Mouse (Mus musculus): Measurements from ENCODE around the gene Ttc28. TPM values are rescaled to one million over a fixed set of nuclear protein-coding genes. Genes with fewer than 3 reads are reported as not detected.
A peak's percentile ranks its signal among the peaks of the same experiment; 100 is the strongest.

The Ttc28 gene
- polyA plus RNA-seq, 1 experiment from 2014 or later, result 5.7 TPM

GRCm38 (mm10) chr5:111262574-111263239 is 383.1 kb downstream of the Ttc28 start:
- ATAC-seq (replicated peaks; ENCODE audit: low FRiP score) (peak; percentile 40), DNase-seq (ENCODE audit: low spot score) (no peak)
- Histone ChIP-seq H3K9me3 (ENCODE audit: control insufficient read depth, low read length) (no peaks in the 10 kb centered on the region), H3K4me1 (replicated peaks; ENCODE audit: control insufficient read depth, insufficient read depth, low read length) (peaks cover 22% of the 10 kb centered on the region), H3K4me2 (peak overlapping the region; percentile 23; the same call in 1 of the 2 replicates), H3K27ac (ENCODE audit: low read depth, low read length) (peak overlapping the region; percentile 57), H3K27me3 (replicated peaks; ENCODE audit: control insufficient read depth, insufficient read depth, low read length) (no peaks in the 10 kb centered on the region), H3K9ac (ENCODE audit: low read depth, low read length) (no peak overlapping the region), H3K4me3 (ENCODE audit: low read depth, low read length) (no peak overlapping the region), H3K36me3 (ENCODE audit: control insufficient read depth, insufficient read depth, low read length) (peaks cover 6% of the 10 kb centered on the region)
- WGBS, result 32% methylated on average over 11 of the region's 11 CpGs

DNA sequence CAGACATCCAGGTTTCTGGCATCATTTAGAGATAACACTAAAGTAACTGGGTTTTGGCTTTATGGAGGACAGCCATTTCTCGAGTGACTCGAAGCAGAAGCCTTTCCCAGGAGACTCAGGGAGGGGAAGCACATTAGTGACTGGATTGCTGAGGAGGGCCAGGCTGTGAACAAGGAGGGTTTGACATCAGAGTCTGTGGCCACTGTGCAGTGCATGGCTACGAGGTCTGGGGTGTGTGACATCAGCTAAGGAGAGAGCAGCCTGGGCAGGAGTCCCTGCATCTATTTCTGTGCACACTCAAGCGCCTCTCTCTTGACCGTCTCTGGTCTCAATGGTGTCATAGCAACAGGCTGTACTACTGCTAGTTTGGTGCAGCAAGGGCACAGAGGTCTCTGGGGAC is 383.8 kb downstream of the Ttc28 start:
- no peak for ATAC-seq (replicated peaks; ENCODE audit: low FRiP score)
- Histone ChIP-seq H3K9ac (ENCODE audit: low read depth, low read length) (no peak overlapping the region), H3K4me2 (no peak overlapping the region), H3K36me3 (ENCODE audit: control insufficient read depth, insufficient read depth, low read length) (peaks cover 6% of the 10 kb centered on the region), H3K4me3 (ENCODE audit: low read depth, low read length) (no peak overlapping the region), H3K27me3 (replicated peaks; ENCODE audit: control insufficient read depth, insufficient read depth, low read length) (no peaks in the 10 kb centered on the region), H3K9me3 (ENCODE audit: control insufficient read depth, low read length) (no peaks in the 10 kb centered on the region), H3K4me1 (replicated peaks; ENCODE audit: control insufficient read depth, insufficient read depth, low read length) (peaks cover 22% of the 10 kb centered on the region), H3K27ac (ENCODE audit: low read depth, low read length) (no peak overlapping the region)
- DNase-seq (ENCODE audit: low spot score), result no peak
- 41% methylated on average over 5 of the region's 5 CpGs for WGBS

- no peak overlapping the region for H3K27ac ChIP-seq (ENCODE audit: low read depth, low read length)
- H3K9me3 ChIP-seq (ENCODE audit: control insufficient read depth, low read length), result no peaks in the 10 kb centered on the region
- H3K27me3 ChIP-seq (replicated peaks; ENCODE audit: control insufficient read depth, insufficient read depth, low read length), result no peaks in the 10 kb centered on the region
- DNase-seq (ENCODE audit: low spot score) (no peak), ATAC-seq (replicated peaks; ENCODE audit: low FRiP score) (no peak)
- H3K36me3 ChIP-seq (ENCODE audit: control insufficient read depth, insufficient read depth, low read length), result peaks cover 6% of the 10 kb centered on the region
- H3K9ac ChIP-seq (ENCODE audit: low read depth, low read length), result no peak overlapping the region
- WGBS, result 80% methylated on average over 7 of the region's 7 CpGs
- H3K4me3 ChIP-seq (ENCODE audit: low read depth, low read length), result no peak overlapping the region
- no peak overlapping the region for H3K4me2 ChIP-seq
- peaks cover 22% of the 10 kb centered on the region for H3K4me1 ChIP-seq (replicated peaks; ENCODE audit: control insufficient read depth, insufficient read depth, low read length)
Observed at GRCm38 (mm10) chr5:111264488-111264887, 384.9 kb downstream of the Ttc28 start.

DNA sequence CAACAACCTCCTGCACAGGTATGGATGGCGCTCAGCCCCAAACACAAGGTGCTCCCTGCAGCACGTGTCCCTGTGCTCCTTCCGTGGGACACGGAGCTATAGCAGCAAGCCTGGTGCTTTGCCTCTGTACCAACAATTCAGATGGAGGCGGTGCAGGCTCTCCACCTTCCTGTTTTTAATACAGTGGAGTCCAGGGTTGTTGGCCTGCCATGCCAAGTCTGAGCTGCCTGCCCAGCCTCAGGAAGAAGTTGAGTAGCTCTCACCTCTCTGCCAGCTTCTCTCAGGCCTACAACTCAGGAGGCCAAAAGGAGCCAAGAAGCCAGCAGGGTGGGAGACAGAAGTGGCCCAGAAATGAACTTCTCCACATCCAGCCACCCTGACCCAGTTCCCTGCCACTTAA is 387.1 kb downstream of the Ttc28 start:
- H3K4me2 ChIP-seq, result no peak overlapping the region
- WGBS, result 84% methylated on average over 5 of the region's 5 CpGs
- no peaks in the 10 kb centered on the region for H3K27me3 ChIP-seq (replicated peaks; ENCODE audit: control insufficient read depth, insufficient read depth, low read length)
- H3K27ac ChIP-seq (ENCODE audit: low read depth, low read length), result no peak overlapping the region
- no peak for DNase-seq (ENCODE audit: low spot score)
- ATAC-seq (replicated peaks; ENCODE audit: low FRiP score), result no peak
- H3K9me3 ChIP-seq (ENCODE audit: control insufficient read depth, low read length), result no peaks in the 10 kb centered on the region
- H3K4me1 ChIP-seq (replicated peaks; ENCODE audit: control insufficient read depth, insufficient read depth, low read length), result peaks cover 20% of the 10 kb centered on the region
- peaks cover 6% of the 10 kb centered on the region for H3K36me3 ChIP-seq (ENCODE audit: control insufficient read depth, insufficient read depth, low read length)
- H3K4me3 ChIP-seq (ENCODE audit: low read depth, low read length), result no peak overlapping the region
- H3K9ac ChIP-seq (ENCODE audit: low read depth, low read length), result no peak overlapping the region

GRCm38 (mm10) chr5:111267100-111267499 is 387.5 kb downstream of the Ttc28 start:
- H3K36me3 ChIP-seq (ENCODE audit: control insufficient read depth, insufficient read depth, low read length), result peaks cover 6% of the 10 kb centered on the region
- no peak overlapping the region for H3K4me3 ChIP-seq (ENCODE audit: low read depth, low read length)
- H3K27me3 ChIP-seq (replicated peaks; ENCODE audit: control insufficient read depth, insufficient read depth, low read length), result no peaks in the 10 kb centered on the region
- DNase-seq (ENCODE audit: low spot score), result no peak
- no peak for ATAC-seq (replicated peaks; ENCODE audit: low FRiP score)
- H3K4me1 ChIP-seq (replicated peaks; ENCODE audit: control insufficient read depth, insufficient read depth, low read length), result peaks cover 15% of the 10 kb centered on the region
- no peak overlapping the region for H3K9ac ChIP-seq (ENCODE audit: low read depth, low read length)
- H3K4me2 ChIP-seq, result no peak overlapping the region
- H3K9me3 ChIP-seq (ENCODE audit: control insufficient read depth, low read length), result no peaks in the 10 kb centered on the region
- 39% methylated on average over 3 of the region's 3 CpGs for WGBS
- H3K27ac ChIP-seq (ENCODE audit: low read depth, low read length), result no peak overlapping the region

DNA sequence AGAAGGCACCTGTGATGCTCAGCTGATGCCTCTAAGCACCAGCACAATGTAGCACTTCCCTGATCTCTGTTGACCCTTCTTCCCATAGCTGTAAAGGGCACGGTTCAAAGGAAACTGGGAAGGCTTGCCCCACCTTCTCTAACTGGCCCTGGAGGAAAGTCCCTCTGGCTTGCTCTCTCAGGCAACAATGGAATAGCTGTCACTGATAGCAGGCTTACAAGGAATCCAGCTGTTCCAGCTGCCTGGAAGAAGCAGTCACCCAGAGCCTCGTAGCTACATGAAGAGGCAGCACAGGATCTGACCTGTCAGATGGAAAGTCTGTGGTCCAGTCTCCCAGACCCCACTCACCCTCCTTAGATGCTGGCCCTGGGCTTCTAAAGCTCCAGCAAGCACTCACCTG is 389.2 kb downstream of the Ttc28 start:
- Histone ChIP-seq H3K9ac (ENCODE audit: low read depth, low read length) (no peak overlapping the region), H3K27me3 (replicated peaks; ENCODE audit: control insufficient read depth, insufficient read depth, low read length) (no peaks in the 10 kb centered on the region), H3K4me3 (ENCODE audit: low read depth, low read length) (no peak overlapping the region), H3K27ac (ENCODE audit: low read depth, low read length) (no peak overlapping the region), H3K9me3 (ENCODE audit: control insufficient read depth, low read length) (no peaks in the 10 kb centered on the region), H3K4me2 (no peak overlapping the region), H3K36me3 (ENCODE audit: control insufficient read depth, insufficient read depth, low read length) (peaks cover 6% of the 10 kb centered on the region), H3K4me1 (replicated peaks; ENCODE audit: control insufficient read depth, insufficient read depth, low read length) (no peaks in the 10 kb centered on the region)
- ATAC-seq (replicated peaks; ENCODE audit: low FRiP score) (no peak), DNase-seq (ENCODE audit: low spot score) (no peak)
- WGBS, result 52% methylated on average over 2 of the region's 2 CpGs

- whole genome bisulfite sequencing, result 67% methylated on average over 6 of the region's 6 CpGs
- no peak overlapping the region for H3K4me2 ChIP-seq
- H3K36me3 ChIP-seq (ENCODE audit: control insufficient read depth, insufficient read depth, low read length), result peaks cover 6% of the 10 kb centered on the region
- no peaks in the 10 kb centered on the region for H3K4me1 ChIP-seq (replicated peaks; ENCODE audit: control insufficient read depth, insufficient read depth, low read length)
- no peaks in the 10 kb centered on the region for H3K9me3 ChIP-seq (ENCODE audit: control insufficient read depth, low read length)
- DNase-seq (ENCODE audit: low spot score) (peak; percentile 70), ATAC-seq (replicated peaks; ENCODE audit: low FRiP score) (peak; percentile 32; the same call in 1 of the 2 replicates)
- H3K27me3 ChIP-seq (replicated peaks; ENCODE audit: control insufficient read depth, insufficient read depth, low read length), result no peaks in the 10 kb centered on the region
- H3K9ac ChIP-seq (ENCODE audit: low read depth, low read length), result no peak overlapping the region
- H3K4me3 ChIP-seq (ENCODE audit: low read depth, low read length), result no peak overlapping the region
- H3K27ac ChIP-seq (ENCODE audit: low read depth, low read length), result no peak overlapping the region
Observed at GRCm38 (mm10) chr5:111269613-111270205, 390.1 kb downstream of the Ttc28 start.

DNA sequence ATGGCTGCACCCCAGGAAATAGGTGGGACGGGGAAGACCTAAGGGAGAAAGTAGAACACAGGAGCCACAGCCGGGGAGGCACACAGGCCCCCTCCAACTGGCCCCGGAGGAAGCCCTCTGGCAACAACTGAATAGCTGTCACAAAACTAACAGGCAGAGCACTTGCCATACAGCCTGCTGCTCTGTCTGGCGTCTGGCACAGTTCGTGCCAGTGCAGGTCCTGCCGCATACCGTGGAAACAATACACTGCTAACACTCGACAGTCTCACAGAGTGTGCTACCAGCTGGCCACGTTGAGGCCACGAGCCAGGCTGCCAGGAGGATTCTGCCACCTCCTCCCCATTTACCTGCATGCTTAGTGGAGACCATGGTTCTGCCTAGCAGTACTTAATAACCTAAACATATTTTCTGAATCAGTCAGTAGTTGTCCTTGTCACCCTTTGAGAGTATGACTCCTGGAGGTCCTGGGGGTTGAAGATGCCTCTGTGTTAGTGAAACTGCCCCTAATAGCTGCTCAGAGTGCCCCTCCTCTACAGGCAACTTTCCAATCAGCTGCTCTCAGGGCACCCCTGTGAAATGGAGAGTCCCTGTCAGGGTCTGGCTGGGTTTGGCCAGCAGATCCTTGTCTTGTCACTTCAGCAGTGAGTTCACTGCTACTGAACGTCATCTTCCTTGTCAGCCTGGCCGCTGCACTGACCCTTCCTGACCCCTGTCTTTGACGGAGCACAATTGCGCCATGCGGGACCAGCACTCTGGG is 390.8 kb downstream of the Ttc28 start:
- DNase-seq (ENCODE audit: low spot score) (no peak), ATAC-seq (replicated peaks; ENCODE audit: low FRiP score) (no peak)
- WGBS, result 65% methylated on average over 15 of the region's 15 CpGs
- peaks cover 6% of the 10 kb centered on the region for H3K36me3 ChIP-seq (ENCODE audit: control insufficient read depth, insufficient read depth, low read length)
- no peak overlapping the region for H3K27ac ChIP-seq (ENCODE audit: low read depth, low read length)
- H3K9ac ChIP-seq (ENCODE audit: low read depth, low read length), result no peak overlapping the region
- H3K27me3 ChIP-seq (replicated peaks; ENCODE audit: control insufficient read depth, insufficient read depth, low read length), result no peaks in the 10 kb centered on the region
- H3K4me2 ChIP-seq, result no peak overlapping the region
- no peaks in the 10 kb centered on the region for H3K9me3 ChIP-seq (ENCODE audit: control insufficient read depth, low read length)
- H3K4me1 ChIP-seq (replicated peaks; ENCODE audit: control insufficient read depth, insufficient read depth, low read length), result no peaks in the 10 kb centered on the region
- H3K4me3 ChIP-seq (ENCODE audit: low read depth, low read length), result no peak overlapping the region

Measured in liver, embryonic 11.5 days (tissue).